Mouse (Mus musculus): ENCODE data around the gene Csf2rb.
A peak's percentile ranks its signal among the peaks of the same experiment; 100 is the strongest.

Gene Csf2rb

DNA sequence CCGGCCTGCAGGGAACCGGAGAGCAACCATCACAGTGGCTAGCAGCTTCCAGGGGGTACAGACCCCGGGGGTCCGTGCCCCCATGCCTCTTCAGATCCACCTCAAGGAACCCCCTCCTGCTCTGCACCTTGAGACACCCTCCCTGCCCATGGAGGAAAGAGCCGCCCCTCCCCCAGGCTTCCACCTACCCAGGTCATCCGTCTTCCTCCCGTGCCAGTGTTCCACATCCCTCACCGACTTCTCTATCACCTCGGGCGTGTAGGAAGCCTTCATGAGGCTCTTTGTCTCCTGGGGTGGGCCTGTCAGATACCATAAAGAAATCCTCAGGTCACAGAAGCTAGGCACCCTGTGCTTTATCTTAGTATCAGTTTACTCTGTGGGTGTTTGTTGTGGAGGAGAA is 53.0 kb downstream of the Csf2rb start:
- no peak for DNase-seq (ENCODE audit: low spot score in 2 of 2)

DNA sequence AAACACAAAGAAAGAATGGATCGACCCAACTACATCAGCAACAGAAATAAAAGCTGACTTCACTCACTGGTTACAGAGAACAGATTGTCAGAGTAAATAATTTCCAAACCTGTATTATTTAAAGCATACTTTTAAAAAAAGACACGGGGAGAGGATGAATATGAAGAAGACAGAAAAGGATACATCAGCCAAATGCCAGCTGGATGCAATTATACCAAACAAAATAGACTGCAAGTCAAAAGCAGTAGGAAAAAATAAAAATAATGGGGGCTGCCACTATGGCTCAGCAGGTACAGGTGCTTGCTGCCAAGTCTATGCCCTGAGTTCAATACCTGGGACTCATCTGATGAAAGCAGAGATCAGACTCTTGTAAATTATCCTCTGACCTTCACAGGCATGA is 54.7 kb downstream of the Csf2rb start:
- DNase-seq (ENCODE audit: low spot score in 2 of 2), result no peak

DNA sequence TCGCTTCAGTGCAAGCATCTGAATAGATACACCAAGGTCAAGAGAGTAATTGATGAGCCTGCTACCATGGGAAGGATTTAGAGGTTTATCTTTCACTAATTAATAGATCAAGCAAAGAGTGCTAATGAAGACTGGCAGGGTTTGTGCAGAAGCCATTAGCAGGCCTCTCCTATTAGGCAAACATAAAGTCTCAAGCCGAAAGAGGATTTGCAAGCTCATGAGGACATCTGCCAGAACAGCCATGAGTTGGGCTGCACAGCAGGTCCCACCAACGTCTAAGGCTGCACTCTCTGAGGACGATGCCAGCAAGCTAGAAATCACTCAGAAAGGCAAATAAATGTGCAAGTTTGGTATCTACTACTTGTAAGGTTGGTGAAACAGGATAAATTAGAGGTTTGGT is 55.2 kb downstream of the Csf2rb start:
- DNase-seq (ENCODE audit: low spot score in 2 of 2), result peak; percentile 49 to 56

DNA sequence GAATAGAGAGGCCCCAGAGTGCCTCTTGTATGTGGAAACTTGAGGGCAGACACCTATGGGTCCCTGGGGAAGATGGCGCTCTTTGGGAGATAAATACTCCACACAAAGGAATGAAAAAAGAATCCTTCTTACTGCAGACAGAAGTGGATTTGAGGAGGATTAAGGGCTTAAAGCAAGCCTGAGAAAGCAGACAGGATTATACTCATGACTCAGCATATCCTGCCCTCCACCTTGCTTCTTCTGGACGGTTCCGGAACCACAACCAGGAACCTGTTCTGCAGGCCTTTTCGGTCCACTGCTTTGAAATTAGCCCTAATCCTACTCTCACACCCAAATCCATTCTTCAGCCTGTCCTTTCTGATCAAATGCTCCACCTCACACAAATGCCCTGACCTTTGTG is 56.6 kb downstream of the Csf2rb start:
- no peak for DNase-seq (ENCODE audit: low spot score in 2 of 2)

DNA sequence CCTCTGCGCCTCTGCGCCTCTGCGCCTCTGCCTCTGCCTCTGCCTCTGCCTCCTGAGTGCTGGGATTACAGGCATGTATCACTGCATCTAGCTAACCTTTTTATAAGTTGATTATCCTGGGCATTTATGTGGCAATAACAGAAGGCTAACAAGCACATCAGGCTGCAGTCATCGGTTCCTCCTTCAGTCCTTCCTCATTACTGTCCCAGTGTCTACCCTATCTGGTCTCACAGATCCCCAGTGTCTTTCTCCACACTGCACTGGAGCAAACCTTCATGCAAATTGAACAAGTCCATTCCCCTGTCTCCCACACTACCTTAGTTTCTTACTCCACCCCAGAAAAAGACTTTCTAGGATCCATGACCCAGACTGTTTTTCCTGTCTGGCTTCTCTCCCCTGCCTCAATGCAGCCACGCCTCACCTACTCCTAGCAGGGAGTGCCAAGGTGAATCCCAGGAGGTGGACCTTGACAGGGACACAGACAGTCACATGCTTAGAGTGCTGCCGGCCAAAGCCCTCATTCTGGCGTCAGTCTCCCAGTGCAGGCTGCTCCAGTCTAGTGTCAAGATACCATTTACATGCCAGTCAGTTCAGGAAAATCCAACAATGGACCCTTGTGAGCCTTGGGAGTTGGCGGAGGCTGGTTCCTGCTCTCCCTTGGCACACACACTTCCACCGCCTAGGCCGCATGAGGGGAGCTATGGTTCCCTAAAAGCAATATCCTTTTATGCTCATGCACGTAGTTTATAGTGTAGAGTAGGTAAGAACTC is 58.1 kb downstream of the Csf2rb start:
- peak; percentile 73 to 83 for DNase-seq (ENCODE audit: low spot score in 2 of 2)

DNA sequence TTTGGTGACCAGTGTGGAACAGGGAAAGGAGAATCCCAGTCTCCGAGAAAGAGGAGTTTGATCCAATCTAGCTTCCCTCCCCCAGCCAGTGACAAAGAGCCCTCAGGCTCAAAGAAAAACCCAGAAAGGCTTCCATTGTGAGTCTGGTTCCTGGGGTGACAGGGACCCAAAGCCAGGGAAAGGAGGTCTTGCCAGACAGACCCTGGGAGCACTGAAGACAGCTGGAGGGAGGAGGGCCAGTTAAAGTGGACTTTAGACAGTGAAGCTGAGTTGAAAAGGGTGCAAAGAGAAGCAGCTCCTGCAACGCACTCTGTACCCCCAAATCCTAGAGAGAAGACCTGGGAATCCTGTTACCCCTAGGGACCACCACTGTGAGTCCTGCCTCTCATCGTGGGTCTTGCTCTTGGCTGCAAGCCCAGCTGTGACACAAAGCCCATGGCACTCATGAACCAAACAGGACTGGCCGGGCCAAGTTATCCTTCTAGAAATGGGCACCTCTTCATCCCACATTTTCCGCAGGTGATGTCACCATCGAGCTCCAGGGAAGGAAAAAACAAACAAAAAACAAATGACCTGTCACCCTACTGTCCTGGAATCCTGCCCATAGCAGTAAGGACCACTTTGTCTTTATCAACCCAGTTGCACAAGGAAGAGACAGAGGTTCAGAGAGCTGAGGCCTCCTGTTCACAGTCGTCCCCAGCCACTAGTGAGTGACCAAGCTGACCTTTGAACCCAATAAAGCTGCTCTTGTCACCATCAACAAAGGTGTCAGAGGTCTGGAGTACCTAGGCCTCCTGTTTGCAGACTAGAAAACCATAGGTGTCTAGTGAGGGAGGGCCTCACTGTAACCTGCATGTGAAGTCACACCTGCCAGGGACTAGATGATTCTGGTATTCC is 58.9 kb downstream of the Csf2rb start:
- DNase-seq (ENCODE audit: low spot score in 2 of 2), result peak; percentile 64 to 67

DNA sequence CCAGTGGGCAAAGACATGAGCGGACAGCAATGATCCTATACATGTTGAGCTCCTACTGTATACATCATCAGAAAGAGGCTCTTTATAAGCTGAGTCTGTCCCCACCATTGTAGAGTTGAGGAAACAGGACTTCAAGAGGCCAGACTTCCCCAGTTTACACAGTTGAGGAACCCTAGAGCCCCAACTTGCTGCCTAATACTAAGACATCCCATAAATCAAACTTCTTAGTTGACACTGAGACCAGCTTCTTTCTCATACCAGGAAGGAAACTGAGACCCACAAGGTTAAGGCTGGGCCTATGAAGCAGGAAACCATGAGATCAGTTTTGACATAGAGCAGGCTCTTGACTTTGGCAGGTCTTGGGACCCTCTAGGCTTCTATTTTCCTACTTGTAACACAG is 60.0 kb downstream of the Csf2rb start:
- no peak for DNase-seq (ENCODE audit: low spot score in 2 of 2)

DNA sequence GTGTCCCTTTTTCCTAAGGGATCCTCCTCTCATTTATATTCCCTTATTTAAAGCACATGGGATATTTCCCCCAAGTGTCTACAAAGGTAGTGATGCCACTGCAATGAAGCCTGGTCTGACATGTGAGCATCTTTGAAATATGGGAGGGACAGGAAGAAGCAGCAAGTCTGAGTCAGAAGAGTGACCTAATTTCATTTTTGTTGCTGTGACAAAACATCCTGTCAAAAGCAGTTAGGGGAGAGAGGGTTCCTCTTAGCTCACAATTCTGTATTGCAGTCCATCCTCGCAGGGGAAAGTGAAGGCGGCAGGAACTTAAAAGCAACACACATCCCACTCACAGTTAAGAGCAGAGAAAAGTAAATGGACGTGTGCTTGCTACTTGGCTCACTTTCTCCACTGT is 65.3 kb downstream of the Csf2rb start:
- no peak for DNase-seq (ENCODE audit: low spot score in 2 of 2)

DNA sequence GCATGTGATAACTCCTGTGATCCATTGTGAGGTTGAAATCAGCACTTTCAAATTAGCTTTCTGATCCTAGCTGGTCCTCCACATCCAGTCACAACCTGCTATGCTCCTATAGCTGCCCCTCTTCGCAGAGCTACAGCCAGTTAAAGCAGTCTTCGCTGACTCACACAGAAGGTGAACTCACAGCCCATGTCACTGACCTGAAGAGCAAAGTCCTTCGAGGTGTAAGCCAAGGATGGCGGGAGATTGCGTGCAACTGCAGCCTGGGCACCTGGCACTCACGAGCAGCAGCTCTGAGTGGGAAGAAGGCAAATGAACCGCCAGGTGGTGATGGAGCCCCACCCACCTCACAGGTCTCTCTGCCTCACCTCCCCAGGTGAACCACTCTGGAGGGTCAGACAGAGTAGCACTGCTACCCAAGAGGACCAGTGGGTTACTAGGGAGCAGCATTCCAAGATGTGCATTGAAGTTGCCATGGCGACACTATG is 70.0 kb downstream of the Csf2rb start, which contains the start of gene Tex33:
Tex33 (minus strand) TSS at position 435 of the 485 bp plus-strand sequence.
- no peak for DNase-seq (ENCODE audit: low spot score in 2 of 2)

DNA sequence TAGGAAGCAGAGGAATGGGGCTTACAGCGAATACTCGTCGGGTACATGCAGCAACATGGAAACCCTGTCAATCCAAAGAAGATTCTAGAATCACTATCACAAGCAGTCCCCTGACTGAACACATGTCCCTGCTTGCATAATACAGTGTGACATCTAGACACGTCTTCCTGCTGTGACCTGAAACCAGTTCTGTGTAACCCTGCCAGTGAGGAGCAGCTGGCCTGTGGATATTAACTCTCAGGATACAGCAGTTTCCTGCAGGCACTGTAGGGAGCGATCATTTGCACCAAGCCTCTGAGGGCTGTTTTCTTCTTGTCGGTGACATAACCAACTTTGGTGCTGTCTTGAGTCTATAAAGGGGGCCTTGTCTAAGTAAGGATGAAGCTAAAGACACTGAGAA is 75.8 kb downstream of the Csf2rb start:
- DNase-seq (ENCODE audit: low spot score in 2 of 2), result no peak

DNA sequence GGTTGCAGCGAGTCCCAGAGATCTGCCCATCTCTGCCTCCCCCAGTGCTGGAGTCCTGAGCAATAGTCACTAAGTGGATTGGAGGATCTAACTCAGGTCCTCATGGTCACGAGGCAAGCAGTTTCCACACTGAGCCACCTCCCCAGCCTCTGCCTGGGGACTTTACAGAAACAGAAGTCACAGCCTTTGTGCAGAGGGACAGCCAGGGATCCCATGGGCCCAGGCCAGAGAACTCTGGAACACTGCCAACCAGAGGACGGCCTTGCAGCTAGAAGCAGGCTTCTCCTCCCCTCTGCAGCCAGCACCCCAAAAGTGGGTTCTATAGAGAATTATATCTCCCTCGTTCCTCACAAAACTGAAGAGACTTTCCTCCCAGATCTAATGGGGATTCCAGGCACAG is 76.4 kb downstream of the Csf2rb start:
- DNase-seq (ENCODE audit: low spot score in 2 of 2), result peak; percentile 79 to 81

DNA sequence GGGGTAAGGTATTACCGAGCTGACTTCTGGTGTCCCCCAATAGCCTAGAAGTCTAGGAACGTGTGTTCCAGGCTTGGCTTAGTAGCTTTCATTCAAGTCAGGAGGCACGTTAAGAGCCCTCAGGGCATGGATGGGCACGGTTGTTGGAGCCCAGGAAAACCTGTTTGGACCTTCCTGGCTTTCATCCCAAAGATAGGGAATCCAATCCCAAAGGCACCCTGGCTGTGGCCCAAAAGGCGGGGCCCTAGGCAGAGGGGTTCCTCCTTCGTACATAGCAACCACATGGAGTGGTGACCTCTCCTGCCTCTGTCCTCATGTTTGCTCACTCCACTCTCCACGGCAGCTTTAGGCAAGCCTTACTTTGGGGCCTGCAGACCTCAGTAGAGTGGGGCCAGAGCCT is 76.9 kb downstream of the Csf2rb start:
- DNase-seq (ENCODE audit: low spot score in 2 of 2), result no peak

DNA sequence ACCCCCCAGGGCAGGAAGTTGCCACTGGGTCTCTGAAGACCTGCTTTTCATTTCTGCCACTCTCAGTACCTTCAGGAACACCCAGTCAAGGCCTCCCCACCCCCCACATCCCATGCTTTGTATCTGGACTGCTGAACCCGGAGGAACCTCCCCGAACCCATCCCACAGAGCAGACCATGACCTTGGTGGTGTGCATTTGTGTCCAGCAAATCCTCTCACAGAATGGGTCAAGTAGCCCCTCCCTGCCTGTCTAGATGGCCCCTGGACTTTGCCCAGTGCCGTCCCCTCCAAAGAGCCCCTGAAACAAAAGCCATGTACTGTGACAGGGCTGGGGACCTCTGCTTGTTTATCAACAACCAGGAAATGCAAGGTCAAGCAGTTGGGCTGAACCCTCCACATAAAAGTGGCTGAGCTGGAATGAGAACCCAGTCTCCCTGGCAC is 77.8 kb downstream of the Csf2rb start:
- no peak for DNase-seq (ENCODE audit: low spot score in 2 of 2)
